Mouse (Mus musculus) neural tube, embryonic 12.5 days (tissue): ENCODE data around the gene Foxp1. TPM values are rescaled to one million over a fixed set of nuclear protein-coding genes. Genes with fewer than 3 reads are reported as not detected.

Experiments used
- ATAC-seq: fragments of 200-750 bp; cut with Nextera tagmentation; 2 replicates; pipeline ENCODE4 v1.8.0; 2017; ENCODE audit warnings: low read depth, mild to moderate bottlenecking, moderate TSS enrichment, moderate library complexity; ENCODE audit not compliant: low FRiP score
- H3K27ac ChIP-seq: fragments of 300-500 bp; sonication (generic); 2 replicates; pipeline ENCODE4 v1.5.1; 2016
- H3K27me3 ChIP-seq: fragments of 300-500 bp; sonication (generic); replicated peaks from 2 replicates; pipeline ENCODE4 v1.6.1; 2016; ENCODE audit warnings: mild to moderate bottlenecking
- H3K36me3 ChIP-seq: fragments of 300-500 bp; sonication (generic); 2 replicates; pipeline ENCODE4 v1.6.1; 2016; ENCODE audit warnings: mild to moderate bottlenecking
- H3K4me1 ChIP-seq: fragments of 300-500 bp; sonication (generic); 2 replicates; pipeline ENCODE4 v1.6.1; 2016
- H3K4me2 ChIP-seq: fragments of 300-500 bp; sonication (generic); replicated peaks from 2 replicates; pipeline ENCODE4 v1.6.1; 2016; ENCODE audit warnings: mild to moderate bottlenecking
- H3K4me3 ChIP-seq: fragments of 300-500 bp; sonication (generic); 2 replicates; pipeline ENCODE4 v1.5.1; 2016
- H3K9ac ChIP-seq: fragments of 300-500 bp; sonication (generic); 2 replicates; pipeline ENCODE4 v1.6.1; 2016; ENCODE audit warnings: mild to moderate bottlenecking
- H3K9me3 ChIP-seq: fragments of 300-500 bp; sonication (generic); 2 replicates; pipeline ENCODE4 v1.6.1; 2016; ENCODE audit warnings: mild to moderate bottlenecking
- WGBS: fragments of 180-500 bp; shearing (Covaris S2); methylation state at CpG from one replicate; pipeline ENCODE4 v1.1.7; 2016; 5-methylcytosine and 5-hydroxymethylcytosine counted together
- polyA plus RNA-seq: library from polyadenylated mRNA; unstranded; fragments of >200 nt; fragmentation: Nextera tagmentation; extraction: Ambion mirVana; gene quantifications from 2 replicates; pipeline ENCODE4 v1.2.1, GENCODE M21; 2016

Foxp1 gene
- polyA plus RNA-seq, 1 experiment from 2014 or later, result 91.8 TPM

- no peaks in the 10 kb centered on the region for H3K9me3 ChIP-seq
- no peak overlapping the region for H3K4me2 ChIP-seq
- H3K27ac ChIP-seq, result no peak overlapping the region
- H3K4me1 ChIP-seq, result peaks cover 17% of the 10 kb centered on the region; the same call in 1 of the 2 replicates
- H3K9ac ChIP-seq, result no peak overlapping the region
- no peaks in the 10 kb centered on the region for H3K27me3 ChIP-seq
- no peaks in the 10 kb centered on the region for H3K36me3 ChIP-seq
- no peak overlapping the region for H3K4me3 ChIP-seq
- no peak for ATAC-seq
- 78% methylated on average over 2 of the region's 2 CpGs for WGBS
These were observed 69.8 kb downstream of the Foxp1 start for GRCm38 (mm10) chr6:99452638-99453185.

- 41% methylated on average over 11 of the region's 11 CpGs for WGBS
These were observed 71.0 kb downstream of the Foxp1 start for GRCm38 (mm10) chr6:99451479-99451878.

DNA sequence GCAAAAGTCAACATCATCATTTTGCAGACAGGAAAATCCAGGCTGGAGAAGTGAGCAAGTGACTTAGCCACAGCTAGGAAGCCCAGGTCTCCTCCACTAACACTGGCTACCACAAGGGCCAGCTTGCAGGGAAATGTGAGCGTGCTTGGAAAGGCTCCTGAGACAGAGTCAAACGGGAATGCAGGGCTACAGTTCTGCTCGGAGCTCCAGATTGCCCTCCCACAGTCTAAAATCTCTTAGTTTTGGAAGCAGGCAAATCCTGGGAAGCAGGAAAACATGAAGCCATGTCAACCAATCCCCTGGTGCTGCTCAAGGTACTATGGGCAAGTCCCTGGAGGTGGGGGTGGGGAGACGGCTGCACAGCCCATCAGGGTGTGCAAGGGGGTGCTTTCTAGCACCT is 75.1 kb downstream of the Foxp1 start:
- Histone ChIP-seq H3K4me2 (no peak overlapping the region), H3K9ac (no peak overlapping the region), H3K36me3 (no peaks in the 10 kb centered on the region), H3K27me3 (no peaks in the 10 kb centered on the region), H3K4me1 (peaks cover 18% of the 10 kb centered on the region; the same call in 1 of the 2 replicates), H3K4me3 (no peak overlapping the region), H3K9me3 (no peaks in the 10 kb centered on the region), H3K27ac (no peak overlapping the region; the same call in 1 of the 2 replicates)
- no peak for ATAC-seq
- WGBS, result 83% methylated on average over 4 of the region's 4 CpGs

More at GRCm38 (mm10) chr6:99451479-99451878, 71.0 kb downstream of the Foxp1 start:
- H3K36me3 ChIP-seq, result no peaks in the 10 kb centered on the region
- no peak overlapping the region for H3K9ac ChIP-seq
- no peak overlapping the region for H3K27ac ChIP-seq
- no peak for ATAC-seq
- no peak overlapping the region for H3K4me2 ChIP-seq
- H3K4me1 ChIP-seq, result peaks cover 17% of the 10 kb centered on the region; the same call in 1 of the 2 replicates
- no peak overlapping the region for H3K4me3 ChIP-seq
- H3K9me3 ChIP-seq, result no peaks in the 10 kb centered on the region
- no peaks in the 10 kb centered on the region for H3K27me3 ChIP-seq

- no peak for ATAC-seq
- no peak overlapping the region for H3K4me2 ChIP-seq
- H3K4me1 ChIP-seq, result peaks cover 15% of the 10 kb centered on the region; the same call in 1 of the 2 replicates
- no peak overlapping the region for H3K4me3 ChIP-seq
- no peak overlapping the region for H3K9ac ChIP-seq
- WGBS, result 94% methylated on average over 12 of the region's 12 CpGs
- no peaks in the 10 kb centered on the region for H3K9me3 ChIP-seq
- no peak overlapping the region for H3K27ac ChIP-seq
- no peaks in the 10 kb centered on the region for H3K27me3 ChIP-seq
- no peaks in the 10 kb centered on the region for H3K36me3 ChIP-seq
These were observed 75.6 kb downstream of the Foxp1 start for GRCm38 (mm10) chr6:99446801-99447415.

- H3K9ac ChIP-seq, result no peak overlapping the region
- WGBS, result 75% methylated on average over 5 of the region's 5 CpGs
- no peak for ATAC-seq
- no peaks in the 10 kb centered on the region for H3K36me3 ChIP-seq
- no peak overlapping the region for H3K4me2 ChIP-seq
- H3K27ac ChIP-seq, result no peak overlapping the region
- no peaks in the 10 kb centered on the region for H3K27me3 ChIP-seq
- H3K4me1 ChIP-seq, result peaks cover 31% of the 10 kb centered on the region
- no peak overlapping the region for H3K4me3 ChIP-seq
- no peaks in the 10 kb centered on the region for H3K9me3 ChIP-seq
These were observed 79.1 kb downstream of the Foxp1 start for GRCm38 (mm10) chr6:99443460-99443859.

- H3K27ac ChIP-seq, result no peak overlapping the region
- 37% methylated on average over 7 of the region's 7 CpGs for WGBS
These were observed 81.4 kb downstream of the Foxp1 start for GRCm38 (mm10) chr6:99441100-99441499.

DNA sequence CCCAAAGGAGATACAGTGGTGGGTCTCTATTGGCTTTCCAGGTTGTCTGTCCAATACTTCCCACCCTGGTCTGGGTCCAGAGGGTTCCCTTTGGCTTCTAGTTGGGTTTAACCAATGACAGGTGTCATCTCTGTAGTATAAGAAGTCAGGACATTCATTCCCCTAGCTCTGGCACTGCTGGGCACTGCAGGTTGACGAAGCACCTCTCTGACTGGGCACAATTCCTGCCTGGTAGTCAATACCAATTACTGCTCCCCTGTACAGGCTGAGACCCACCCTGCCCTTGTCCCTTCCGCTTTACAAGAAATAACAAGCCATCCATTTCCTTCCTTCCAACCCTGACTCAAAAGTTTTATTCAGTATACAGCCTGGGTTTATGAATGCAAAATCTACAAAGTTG is 81.9 kb downstream of the Foxp1 start:
- Histone ChIP-seq H3K9ac (no peak overlapping the region), H3K4me1 (peaks cover 36% of the 10 kb centered on the region), H3K27ac (no peak overlapping the region), H3K36me3 (no peaks in the 10 kb centered on the region), H3K27me3 (no peaks in the 10 kb centered on the region), H3K4me3 (no peak overlapping the region), H3K4me2 (no peak overlapping the region), H3K9me3 (no peaks in the 10 kb centered on the region)
- 84% methylated on average over 2 of the region's 2 CpGs for WGBS
- no peak for ATAC-seq

More at GRCm38 (mm10) chr6:99441100-99441499, 81.4 kb downstream of the Foxp1 start:
- no peak overlapping the region for H3K4me2 ChIP-seq
- no peaks in the 10 kb centered on the region for H3K36me3 ChIP-seq
- H3K9ac ChIP-seq, result no peak overlapping the region
- no peaks in the 10 kb centered on the region for H3K27me3 ChIP-seq
- H3K4me3 ChIP-seq, result no peak overlapping the region
- no peaks in the 10 kb centered on the region for H3K9me3 ChIP-seq
- H3K4me1 ChIP-seq, result peaks cover 36% of the 10 kb centered on the region
- no peak for ATAC-seq

DNA sequence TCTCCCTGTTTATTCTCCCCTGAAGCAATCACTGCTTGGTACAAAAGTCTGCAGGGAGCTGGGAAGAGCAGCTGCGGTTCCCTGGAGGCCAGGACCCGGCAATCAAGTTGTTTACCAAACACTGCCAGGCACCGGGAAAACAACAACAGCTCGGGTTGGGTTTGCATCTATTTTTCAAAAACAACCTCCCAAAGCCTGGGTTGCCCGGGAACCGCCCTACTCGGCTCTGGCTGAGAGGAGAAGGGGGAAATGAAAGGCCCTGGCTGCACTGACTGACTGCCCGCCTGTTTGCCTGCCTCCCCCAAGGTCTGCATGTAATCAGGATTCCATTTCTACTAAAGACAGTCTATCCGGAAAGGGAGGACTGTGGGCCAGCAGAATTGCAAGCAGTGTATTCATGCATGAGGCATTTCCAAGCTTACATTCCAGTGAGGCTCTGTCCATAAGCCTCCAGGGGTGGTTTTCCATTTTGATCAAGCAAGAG is 82.6 kb downstream of the Foxp1 start:
- H3K27ac ChIP-seq, result no peak overlapping the region
- peak overlapping the region; percentile 8 for H3K4me2 ChIP-seq
- no peaks in the 10 kb centered on the region for H3K27me3 ChIP-seq
- H3K36me3 ChIP-seq, result peaks cover 2% of the 10 kb centered on the region; the same call in 1 of the 2 replicates
- no peak overlapping the region for H3K4me3 ChIP-seq
- 4% methylated on average over 9 of the region's 9 CpGs for WGBS
- H3K4me1 ChIP-seq, result peaks cover 36% of the 10 kb centered on the region
- ATAC-seq, result no peak
- H3K9ac ChIP-seq, result no peak overlapping the region
- H3K9me3 ChIP-seq, result no peaks in the 10 kb centered on the region

DNA sequence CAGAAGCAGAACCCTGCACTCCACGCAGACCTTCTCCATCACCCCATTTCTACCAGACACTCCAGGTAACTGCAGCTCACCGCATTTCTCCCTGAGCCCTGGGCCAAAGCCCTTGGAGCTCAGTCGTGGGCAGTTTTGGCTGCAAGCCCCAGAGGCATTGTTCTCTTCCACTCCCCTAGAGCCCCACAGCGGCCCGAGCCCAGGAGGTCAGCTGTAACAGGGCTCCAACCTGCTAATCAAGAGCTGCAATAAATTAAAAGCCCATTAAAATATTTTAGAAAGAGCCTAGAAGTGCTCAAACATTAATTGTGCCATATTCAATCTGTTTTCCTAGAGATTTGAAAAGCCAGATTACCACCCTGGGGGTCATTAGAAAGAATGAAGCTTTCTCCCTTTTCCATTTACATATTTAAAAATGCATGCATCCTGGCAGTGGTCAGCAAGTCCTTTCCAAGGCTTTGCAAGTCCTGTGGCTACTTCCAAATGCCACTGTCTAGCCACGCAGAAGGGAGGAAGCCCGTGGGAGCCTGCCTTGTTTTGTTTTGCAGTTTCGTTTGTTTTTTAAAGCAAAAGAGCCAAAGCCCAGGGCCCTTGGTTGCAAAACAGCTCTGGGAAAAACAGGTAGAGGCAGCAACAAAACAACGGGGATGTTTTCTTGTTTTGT is 83.2 kb downstream of the Foxp1 start:
- Histone ChIP-seq H3K9ac (no peak overlapping the region), H3K36me3 (peaks cover 8% of the 10 kb centered on the region; the same call in 1 of the 2 replicates), H3K4me3 (no peak overlapping the region), H3K27me3 (no peaks in the 10 kb centered on the region), H3K9me3 (no peaks in the 10 kb centered on the region), H3K27ac (no peak overlapping the region), H3K4me1 (peaks cover 36% of the 10 kb centered on the region), H3K4me2 (peak overlapping the region; percentile 8)
- no peak for ATAC-seq
- 4% methylated on average over 9 of the region's 9 CpGs for WGBS

DNA sequence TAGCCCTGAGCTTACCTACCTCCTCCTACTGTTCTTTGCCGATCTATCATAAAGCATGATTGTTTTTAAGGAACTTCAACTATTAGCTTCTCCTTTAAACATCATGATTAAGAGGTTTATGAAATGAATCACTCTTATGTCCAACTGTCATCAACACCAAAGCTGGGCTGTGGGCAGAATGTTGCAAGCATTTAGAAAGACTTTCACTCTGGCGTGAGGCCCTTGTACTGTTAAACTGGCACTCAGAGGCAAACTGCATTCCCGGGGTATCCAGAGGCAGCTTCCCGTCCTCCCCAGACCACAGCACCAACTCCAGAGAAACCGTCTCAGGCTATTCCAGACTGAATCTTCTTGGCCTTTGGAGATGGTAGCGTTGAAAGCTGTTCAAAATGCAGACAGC is 86.2 kb downstream of the Foxp1 start:
- no peak overlapping the region for H3K4me3 ChIP-seq

DNA sequence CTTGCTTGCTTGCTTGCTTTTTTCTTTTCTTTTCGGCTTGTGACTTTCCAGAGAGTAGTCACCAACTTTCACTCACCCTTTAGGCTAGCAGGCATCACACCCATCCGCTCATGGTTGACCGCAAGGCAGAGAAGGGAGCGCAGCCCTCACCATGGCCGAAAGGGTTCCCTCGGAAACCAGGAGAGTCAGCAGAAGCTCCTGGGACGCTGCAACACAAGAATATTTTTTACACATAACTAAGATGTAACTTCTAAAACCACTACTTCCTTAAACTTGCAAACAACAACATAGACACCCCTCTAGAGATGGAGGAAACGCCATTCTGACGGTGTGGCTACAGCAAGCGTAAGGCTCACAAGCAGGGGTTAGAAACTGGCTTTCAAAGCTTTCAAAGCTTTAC is 87.4 kb downstream of the Foxp1 start:
- 91% methylated on average over 10 of the region's 10 CpGs for WGBS
- H3K27me3 ChIP-seq, result no peaks in the 10 kb centered on the region

More for the DNA sequence above, 86.2 kb downstream of the Foxp1 start:
- H3K9ac ChIP-seq, result no peak overlapping the region
- WGBS, result 87% methylated on average over 6 of the region's 6 CpGs
- peaks cover 31% of the 10 kb centered on the region for H3K4me1 ChIP-seq
- H3K4me2 ChIP-seq, result no peak overlapping the region
- no peak for ATAC-seq
- no peak overlapping the region for H3K27ac ChIP-seq
- H3K27me3 ChIP-seq, result no peaks in the 10 kb centered on the region
- H3K36me3 ChIP-seq, result peaks cover 10% of the 10 kb centered on the region; the same call in 1 of the 2 replicates
- H3K9me3 ChIP-seq, result no peaks in the 10 kb centered on the region

GRCm38 (mm10) chr6:99433006-99433405 is 89.5 kb downstream of the Foxp1 start:
- Histone ChIP-seq H3K4me1 (peaks cover 3% of the 10 kb centered on the region; the same call in 1 of the 2 replicates), H3K9me3 (no peaks in the 10 kb centered on the region), H3K27me3 (no peaks in the 10 kb centered on the region), H3K27ac (no peak overlapping the region), H3K4me3 (no peak overlapping the region), H3K9ac (no peak overlapping the region), H3K36me3 (peaks cover 10% of the 10 kb centered on the region; the same call in 1 of the 2 replicates), H3K4me2 (no peak overlapping the region)
- no peak for ATAC-seq
- WGBS, result 90% methylated on average over 9 of the region's 9 CpGs

More for the DNA sequence above, 87.4 kb downstream of the Foxp1 start:
- H3K9me3 ChIP-seq, result no peaks in the 10 kb centered on the region
- H3K9ac ChIP-seq, result no peak overlapping the region
- H3K4me3 ChIP-seq, result no peak overlapping the region
- H3K4me2 ChIP-seq, result no peak overlapping the region
- H3K27ac ChIP-seq, result no peak overlapping the region
- ATAC-seq, result no peak
- H3K4me1 ChIP-seq, result peaks cover 20% of the 10 kb centered on the region
- peaks cover 10% of the 10 kb centered on the region; the same call in 1 of the 2 replicates for H3K36me3 ChIP-seq
